Mouse (Mus musculus): ENCODE measurements around the gene Msh3.

- no peak for TF ChIP-seq CTCF (IDR thresholded peaks at IDR 0.05; ENCODE audit: low read depth)
- TF ChIP-seq EP300 (IDR thresholded peaks at IDR 0.05; ENCODE audit: low read depth) = no peak
Observed at GRCm38 (mm10) chr13:92402063-92402462, 47.3 kb upstream of the Msh3 start.

Data from liver, embryonic 14.5 days (tissue).